Mouse (Mus musculus) lung, postnatal 0 days (tissue): ENCODE measurements around the gene Kif1c.

Experiments
- CTCF ChIP-seq: IDR thresholded peaks from 2 replicates; pipeline ENCODE4 v1.5.1; 2016; ENCODE audit warnings: antibody characterized with exemption, mild to moderate bottlenecking
- EP300 ChIP-seq: IDR thresholded peaks from 2 replicates; pipeline ENCODE4 v1.6.1; 2016; ENCODE audit warnings: antibody characterized with exemption, mild to moderate bottlenecking, control low read depth

- TF ChIP-seq CTCF (no peak), EP300 (no peak)
Observed at GRCm38 (mm10) chr11:70701221-70701955, 1.0 kb downstream of the Kif1c start.
